Mouse (Mus musculus) layer of hippocampus, adult 8-10 months (tissue): Measurements from ENCODE around the gene Esyt1. TPM values are rescaled to one million over a fixed set of nuclear protein-coding genes. Genes with fewer than 3 reads are reported as not detected.
A peak's percentile ranks its signal among the peaks of the same experiment; 100 is the strongest.
"Not testable (repeated sequence)": the region's sequence is repeated elsewhere in the genome, so short reads cannot be mapped to it uniquely, and the experiment has no call there.

Source experiments
- DNase-seq, 2 experiments: peaks; one replicate each; pipeline ENCODE4 v3.0.0; 2022; ENCODE audit warnings: low spot score in 2 of 2
- total RNA-seq, 4 experiments: library from RNA; stranded (reverse); gene quantifications; 2 replicates each; pipeline ENCODE4 v1.2.4; 2022

The Esyt1 gene
- 10 to 100 TPM in 2 of 4 experiments, 1 to 10 TPM in 2; 7.0 to 11.5 (median 9.3) TPM for total RNA-seq

DNA sequence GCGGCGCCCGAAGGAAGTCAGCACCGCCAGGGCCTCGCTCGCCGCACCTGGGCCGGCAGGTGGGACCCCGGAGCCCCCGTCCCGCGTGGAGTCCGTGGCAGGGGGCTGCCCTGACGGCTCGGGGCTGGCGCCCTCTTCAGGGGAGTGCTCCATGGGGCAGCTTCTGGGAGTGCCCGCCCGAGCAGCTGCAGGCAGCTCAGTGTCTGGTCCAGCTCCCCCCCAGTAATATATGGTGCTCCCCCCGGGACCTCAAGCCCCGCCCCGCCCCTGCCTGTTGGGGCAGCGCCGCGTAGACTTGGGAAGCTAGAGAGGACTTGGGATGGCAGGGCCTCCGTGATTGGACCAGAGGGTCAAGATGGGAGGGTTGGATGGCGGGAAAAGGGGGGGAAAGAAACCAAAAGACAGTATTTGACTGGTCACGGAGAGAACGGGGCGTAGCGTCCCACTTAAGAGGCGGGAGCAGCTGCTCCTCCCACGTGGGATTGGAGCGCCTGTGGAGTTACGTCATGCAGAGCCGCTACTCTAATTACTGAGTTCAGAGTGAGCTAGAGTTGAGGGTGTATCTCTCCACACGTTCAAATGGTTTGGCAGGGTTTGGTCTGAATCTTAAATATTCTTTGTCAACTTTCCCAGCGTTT is at the start of gene Esyt1:
TSS of gene Esyt1 (minus strand) at position 201 of the 638 bp plus-strand sequence.
- peak; percentile 87 to 93 for DNase-seq

DNA sequence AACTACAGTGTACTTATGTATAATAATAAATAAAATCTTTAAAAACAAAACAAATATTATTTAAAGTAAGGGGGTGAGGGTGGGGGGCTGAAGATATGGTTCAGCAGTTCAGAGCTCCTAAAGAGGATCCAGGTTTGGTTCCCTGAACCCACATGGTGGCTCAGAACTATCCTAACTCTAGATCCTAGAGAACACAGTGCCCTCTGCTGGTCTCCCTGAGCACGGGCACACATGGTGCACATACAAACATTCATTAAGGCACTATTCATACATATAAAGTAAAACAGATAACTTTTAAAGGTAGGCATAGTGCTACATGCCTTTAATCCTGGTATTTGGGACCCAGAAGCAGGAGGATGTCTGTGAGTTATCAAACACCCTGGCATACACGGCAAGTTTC is 49.4 kb upstream of the Esyt1 start:
- DNase-seq: no peak

DNA sequence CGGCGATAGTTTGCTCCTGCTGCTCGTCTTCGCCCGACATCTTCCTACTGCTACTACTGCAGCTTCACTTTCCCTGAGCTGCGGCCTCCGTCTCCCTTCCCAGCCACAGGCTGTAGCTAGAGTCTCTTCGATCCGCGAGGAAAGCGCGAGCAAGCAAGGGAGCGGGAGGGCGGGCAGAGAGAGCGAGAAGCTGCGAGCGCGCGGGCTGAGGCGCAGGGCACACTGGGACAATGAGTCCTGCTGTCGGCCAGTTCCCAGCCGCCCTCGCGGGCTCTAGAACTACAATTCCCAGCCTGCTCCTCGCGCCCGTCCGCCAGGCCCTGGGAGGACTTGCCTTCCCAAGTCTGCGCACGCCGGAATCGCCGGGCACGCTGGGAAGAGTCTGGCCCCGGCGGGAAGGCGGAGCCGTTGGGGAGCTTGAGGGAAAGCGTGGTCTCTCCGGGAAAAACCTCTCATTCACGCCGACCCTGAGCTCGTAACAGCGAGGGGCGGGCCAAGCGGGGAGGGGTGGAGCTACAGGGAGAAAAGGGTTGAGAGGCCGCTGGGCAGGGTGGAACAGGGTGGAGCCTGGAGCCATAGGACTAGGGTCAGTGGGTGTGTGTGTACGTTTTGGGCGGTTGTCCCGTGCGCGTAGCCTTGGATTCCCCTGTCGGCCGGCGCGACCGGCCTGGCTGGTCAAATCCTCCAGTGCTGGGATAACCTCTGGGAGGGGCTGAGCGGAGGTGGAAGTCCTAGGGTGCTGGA is 40.3 kb upstream of the Esyt1 start, which contains the start of gene Pa2g4:
TSS of gene Pa2g4 (minus strand) at position 200 of the 744 bp plus-strand sequence.
- peak; percentile 98 for DNase-seq

DNA sequence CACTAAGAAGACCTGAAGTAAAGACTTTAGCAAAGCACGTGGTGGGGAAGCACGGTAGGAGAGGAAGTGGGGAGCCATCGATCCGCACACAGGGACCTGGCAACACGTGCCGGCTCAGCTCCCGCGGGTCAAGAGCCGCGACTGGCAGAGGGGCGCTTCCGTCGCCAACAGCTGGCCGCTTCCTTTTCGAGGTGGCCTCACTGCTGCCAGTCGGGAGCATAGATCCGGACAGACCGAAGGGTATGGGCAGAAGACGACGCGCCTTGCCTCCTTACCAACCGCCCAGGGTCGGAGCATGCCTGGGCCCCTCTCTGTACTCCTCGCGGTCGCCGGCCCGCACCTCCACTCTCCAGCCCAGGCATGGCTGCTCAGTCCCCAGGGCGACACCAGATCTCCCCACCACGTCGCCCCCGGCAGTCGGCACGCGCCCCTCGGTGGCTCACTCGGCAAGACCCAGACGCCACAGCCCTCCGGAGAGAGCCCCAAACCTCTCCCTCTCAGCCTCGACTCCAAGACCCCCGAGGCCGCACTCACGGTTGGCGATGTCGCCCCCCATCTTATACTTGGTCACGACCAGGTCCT is 39.6 kb upstream of the Esyt1 start:
- DNase-seq: no peak

DNA sequence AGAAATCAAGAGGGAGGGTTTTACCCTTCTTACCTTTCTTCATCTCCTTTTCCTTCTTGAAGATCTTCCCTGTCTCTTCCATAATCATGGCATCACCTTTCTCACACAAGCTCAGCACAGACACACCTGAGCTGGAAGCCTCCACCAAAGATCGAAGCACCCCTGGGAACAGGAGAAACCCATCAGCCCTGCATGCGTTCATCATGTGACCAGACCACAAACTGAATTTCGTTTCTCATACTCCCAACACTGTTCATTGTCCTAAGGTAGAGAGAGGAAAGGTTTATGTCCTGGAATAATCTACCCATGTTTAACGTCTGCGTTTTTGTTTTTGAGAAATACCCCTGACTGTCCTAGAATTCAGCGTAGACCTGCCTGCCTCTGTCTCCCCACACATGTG is 37.9 kb upstream of the Esyt1 start:
- DNase-seq: no peak

DNA sequence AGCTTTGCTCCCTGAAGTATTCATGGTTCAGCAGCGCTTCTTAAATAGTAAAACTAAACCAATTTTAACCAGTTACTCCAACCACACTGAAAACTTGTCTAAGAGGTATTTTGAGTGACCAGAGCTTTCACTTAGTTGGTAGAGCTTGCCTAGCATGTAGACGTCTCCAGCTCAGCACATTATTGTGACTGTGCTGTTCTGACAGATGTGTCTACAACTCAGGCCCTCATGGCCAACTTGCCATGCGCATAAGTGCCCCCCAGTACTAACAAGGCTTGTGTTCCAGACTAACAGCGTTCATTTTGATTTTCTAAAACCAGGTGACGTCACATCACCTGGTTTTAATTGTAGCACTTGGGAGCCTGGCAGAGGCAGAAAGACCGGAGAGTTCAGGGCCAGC is 31.3 kb upstream of the Esyt1 start:
- no peak for DNase-seq

DNA sequence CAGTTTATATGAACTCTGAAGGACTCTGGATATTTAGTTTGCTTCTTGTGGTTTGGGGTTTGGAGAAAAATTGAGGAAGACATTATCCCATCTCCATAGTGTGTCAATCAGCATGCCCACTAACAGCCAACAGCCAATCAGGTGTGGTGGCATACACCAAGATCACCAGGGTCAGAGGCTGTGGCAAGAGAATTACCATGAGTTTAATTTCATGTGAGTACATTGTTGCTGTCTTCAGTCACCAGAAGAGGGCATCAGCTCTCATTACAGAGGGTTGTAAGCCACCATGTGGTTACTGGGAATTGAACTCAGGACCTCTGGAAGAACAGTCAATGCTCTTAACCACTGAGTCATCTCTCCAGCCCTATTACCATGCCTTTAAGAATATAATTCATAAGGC is 30.6 kb upstream of the Esyt1 start:
- DNase-seq: no peak

DNA sequence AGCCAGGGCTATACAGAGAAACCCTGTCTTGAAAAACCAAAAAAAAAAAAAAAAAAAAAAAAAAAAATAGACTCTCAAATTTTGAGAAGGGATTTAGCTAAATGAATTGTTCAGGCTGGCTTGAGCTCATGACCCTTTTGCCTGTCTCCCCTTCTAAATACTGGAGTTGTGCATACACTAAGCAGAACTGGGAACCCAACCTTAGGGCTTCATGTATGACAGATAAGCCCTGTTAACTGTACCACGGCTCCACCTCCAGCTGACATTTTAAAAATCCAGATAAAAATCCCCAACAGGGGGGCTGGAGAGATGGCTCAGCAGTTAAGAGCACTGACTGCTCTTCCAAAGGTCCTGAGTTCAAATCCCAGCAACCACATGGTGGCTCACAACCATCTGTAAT is 29.9 kb upstream of the Esyt1 start:
- DNase-seq: not testable (repeated sequence)

DNA sequence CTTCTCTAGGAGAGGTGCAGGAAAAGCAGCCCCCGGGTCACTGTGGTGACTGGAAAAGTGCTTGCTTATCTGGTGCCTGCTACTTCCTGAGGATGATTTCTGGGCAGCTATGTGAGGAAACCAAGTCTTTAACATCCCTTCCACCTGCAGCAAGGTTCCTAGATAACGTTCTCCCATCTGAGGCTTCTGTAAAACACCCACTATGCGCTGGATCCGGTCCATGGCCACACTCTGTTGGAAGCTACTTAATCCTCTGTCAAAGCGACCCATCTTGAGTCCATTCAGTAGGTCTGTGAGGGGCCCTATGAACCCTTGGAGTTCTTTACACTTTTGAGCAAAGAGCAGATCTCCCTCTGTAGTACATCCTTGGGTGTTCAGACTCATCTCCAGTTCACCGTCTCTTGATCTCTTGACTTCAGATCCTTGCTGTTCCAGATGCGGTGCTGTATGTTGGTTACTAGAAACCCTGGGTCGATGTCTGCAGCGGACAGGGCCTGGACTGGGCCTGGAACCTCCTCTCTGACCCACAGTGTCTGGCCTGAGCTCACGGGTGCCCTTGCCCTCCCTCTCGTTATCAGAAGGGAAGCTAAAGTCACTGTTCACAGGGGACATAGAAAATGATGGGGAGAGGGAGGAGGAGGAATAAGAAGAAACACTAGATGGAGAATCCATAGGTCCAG is 24.6 kb upstream of the Esyt1 start:
- DNase-seq: not testable (repeated sequence)

DNA sequence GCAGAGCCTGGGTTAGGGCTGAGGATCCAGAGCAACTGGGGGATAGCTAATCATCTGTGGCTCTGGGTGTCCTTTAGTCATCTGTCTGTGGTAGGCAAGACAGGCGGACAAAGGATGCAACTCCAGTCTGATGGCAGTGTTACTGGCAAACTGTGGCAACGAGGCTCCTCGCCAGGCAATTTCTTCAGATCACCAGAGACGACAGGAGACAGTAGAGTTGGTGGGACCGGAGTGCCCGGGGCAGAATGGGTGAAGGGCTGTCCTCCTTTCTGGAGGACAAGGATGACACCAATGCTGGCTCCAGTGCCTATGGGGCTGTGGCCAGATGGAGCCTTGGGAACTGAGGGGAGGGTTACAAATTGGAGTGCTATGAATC is 24.0 kb upstream of the Esyt1 start:
- DNase-seq: peak; percentile 21 to 47

DNA sequence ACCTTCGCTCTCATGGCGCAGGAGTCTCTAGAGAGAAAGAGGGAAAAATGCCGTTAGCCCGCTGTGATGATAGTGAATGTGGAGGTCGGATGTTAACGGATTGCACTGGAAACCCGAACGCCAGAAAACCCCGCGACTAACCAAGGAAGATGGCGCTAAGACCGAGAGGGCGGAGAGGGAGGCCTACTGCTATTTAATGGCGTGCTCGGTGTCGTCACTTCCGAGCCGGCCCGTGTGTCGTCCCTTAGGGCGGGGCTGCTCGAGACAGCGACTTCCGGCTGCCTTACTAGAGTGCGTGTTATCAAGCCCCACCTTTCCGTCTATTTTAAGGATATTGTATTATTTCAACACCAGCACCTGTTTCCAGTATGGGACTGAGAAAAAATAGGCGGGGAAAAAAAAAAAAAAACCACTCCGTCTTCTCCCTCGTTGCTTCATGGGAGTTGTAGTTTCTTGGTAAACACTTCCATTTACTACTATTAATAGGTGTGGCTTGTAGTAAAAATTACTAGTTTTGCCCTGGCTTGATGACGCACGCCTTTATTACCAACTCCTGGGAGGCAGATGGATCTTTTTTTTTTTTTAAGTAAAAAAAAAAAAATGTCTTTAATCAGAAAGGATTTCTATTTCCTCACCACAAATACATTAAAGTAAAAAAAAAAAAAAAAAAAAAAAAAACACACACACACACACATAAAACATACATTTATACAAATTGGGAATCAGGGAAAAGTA is 23.4 kb upstream of the Esyt1 start, which contains the start of gene Rpl41:
TSS of gene Rpl41 (minus strand) at position 359 of the 735 bp plus-strand sequence.
- DNase-seq: peak; percentile 91 to 93

DNA sequence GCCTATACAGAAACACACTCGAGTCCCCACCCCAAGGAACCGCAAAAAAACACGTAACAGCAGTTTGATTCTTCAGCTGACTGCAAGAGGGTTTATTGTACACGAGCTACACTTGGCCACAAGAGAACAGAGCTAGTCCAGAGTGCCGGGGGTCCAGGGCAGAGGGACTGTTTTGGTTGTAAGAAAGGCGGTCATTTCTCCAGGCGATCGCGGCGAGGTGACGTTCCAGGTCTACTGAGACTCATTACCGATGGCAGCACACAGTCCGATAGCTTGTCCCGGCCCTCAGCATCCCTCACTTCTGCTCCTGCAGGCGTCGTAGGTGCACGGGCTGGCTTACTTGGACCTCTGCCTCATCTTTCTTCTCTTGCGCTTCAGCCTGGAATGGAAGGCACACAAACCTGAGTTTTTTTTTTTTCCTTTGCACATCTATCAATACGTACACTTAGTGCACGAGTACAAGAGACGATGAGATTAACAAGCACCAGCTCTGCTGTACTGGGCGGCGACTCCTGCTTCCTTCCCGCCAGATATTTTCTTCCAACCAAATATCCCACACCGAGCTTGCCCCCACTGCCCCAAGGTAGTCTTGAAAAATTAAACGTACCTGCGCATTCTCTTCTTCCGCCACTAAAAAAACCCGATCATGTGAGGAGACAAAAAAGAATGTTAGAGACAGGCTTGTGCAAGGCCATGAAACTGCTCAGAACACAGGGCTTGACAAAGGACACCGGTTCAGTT is 22.6 kb upstream of the Esyt1 start:
- DNase-seq: not testable (repeated sequence)

DNA sequence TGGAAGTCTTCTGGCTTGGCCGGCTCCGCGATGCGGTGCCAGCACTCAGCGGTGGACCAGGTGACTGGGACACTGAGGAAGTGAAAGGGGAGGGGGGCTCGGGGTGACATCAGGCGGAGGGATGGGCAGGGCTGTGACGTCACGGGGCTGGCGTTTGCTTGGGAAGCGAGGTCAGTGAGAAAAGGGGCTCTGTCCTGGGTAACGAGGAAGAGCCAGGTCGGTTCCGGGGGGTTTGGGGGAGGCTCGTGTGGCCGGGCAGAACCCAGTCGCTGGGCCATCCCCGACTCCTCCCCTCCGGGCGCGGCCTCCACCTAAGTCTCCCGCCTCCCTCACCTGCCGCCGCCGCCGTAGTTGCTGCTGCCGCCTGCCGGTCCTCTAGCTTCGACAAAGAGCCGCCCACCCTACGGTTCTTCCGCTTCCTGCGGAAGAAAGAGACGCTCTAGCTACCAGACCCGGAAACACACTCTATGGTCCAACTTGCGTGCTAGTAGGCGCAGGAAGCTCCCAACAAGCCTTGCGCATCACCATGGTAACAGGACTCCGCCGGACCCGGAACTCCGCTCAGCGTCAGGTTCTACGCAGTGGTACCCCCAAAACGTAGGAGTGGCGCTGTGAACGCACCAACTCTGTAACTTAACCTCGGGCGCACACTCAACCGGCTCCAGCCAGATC is 21.8 kb upstream of the Esyt1 start, which contains the start of gene Zc3h10:
TSS of gene Zc3h10 (minus strand) at position 414 of the 672 bp plus-strand sequence.
- peak; percentile 95 to 97 for DNase-seq

DNA sequence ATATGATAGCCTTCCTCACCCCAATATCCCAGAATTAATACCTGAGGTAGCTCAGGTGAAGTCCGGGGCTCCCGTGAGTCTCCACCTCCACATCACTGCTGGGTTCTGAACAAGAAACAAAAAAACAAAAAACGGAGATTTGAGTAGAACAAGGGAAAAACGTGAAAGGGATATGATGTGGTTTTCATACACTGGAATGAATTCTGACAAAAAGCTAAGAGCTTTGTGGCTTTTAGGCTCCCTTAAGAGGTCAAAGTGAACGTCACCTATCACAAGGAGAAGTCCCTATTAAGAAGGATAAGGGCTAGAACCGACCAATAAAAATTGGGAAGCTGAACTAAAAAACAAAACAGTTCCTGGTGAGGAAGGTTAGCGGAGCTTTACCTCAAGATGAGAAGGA is 21.1 kb upstream of the Esyt1 start:
- DNase-seq: no peak

DNA sequence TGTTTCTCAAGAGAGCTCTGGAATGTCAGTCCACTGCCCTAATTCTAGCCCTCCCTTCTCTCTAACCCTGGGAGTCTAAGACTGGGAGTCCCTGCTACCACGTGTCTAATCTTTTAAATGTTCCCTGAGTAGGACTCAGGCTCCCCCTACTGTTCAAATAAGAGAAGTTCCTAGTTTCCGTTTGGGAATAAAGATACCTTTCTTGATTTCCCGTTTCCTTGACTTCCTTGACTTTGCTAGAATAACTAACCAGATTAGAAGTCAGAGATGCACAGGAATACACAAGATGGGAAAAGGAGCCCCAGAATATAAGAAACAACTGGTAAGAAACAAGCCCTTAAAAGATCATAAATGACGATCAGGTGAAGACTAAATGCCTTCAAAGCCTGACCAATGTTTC is 20.7 kb upstream of the Esyt1 start:
- no peak for DNase-seq

DNA sequence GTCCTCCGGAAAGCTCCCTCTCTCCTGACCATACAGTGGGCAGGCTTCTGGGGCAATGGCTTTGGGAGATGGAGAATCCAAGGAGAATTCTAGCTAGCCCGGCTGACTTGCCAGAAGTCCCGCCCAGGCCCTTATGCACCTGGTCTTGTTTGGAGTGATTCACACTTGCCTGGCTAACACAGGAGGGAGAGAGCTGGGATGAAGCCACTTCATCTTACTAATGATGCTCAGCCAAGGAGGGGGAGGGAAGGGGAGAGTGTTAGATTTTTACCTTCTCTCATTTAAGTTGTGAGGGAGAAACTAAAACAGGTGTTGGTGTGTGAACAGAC is 19.9 kb upstream of the Esyt1 start:
- DNase-seq: no peak

DNA sequence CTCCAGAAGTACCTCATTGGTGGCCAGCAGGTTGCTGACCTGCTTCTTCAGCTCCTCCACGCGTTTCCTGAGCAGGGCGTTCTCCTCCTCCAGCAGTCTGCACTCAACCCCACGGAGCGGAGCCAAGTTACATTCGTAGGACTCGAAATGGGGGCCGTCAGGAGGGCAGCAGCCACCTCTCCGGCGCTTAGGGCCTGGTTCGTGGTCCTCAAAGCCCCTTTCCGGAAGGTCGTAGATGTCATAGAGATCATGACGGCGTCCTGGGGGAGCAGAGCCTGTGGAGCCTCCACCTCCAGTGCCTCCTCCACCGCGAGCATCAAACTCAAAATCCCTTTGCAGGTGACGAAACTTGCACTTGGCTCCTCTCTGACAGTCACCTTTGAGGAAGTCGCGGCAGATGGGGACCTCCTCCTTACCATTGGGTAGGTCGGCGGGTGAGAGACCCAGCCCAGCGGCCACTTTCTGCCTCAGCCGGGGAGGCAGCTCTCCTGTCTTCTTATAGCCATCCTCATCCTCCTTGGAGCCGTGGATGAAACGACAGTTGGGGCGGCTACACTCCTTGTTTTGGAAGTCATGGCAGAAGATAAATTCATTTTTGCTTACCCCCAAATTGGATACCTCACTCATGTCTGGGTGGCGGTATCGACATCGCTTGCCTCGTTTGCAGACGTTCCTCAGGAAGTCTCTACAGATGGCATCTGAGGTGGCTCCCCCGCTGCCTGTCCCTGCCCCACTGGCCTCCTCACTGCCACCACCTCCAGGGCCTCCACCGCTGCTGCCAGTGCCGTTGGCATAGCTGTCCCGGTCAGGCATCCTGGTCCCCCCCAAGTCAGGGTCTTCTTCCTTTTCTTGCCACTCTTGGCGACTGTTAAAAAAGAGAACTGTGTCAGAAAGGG is 19.3 kb upstream of the Esyt1 start:
- no peak for DNase-seq

DNA sequence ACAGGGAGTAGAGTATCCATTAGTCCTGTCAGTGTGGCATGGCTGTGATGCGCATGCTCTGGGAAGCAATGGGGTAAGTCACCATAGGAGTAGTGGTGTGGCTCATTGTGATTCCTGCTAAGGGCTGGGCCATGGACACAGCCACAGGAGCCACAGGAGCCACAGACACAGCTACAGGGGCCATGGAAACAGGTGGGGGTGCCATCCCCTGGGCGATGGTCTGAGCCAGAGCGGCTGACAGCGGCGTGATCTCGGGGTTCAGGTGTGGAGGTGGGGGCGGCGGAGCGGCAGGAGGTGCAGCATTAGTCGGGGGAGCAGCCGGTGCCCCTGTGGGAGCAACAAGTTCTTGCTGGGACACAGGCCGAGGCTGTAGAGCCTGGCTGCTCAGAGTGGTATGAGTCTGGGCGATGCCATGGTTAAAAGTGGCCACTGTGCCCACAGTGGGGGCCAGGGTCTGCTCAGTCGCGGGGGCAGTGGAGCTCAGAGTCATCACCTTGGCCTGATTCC is 18.5 kb upstream of the Esyt1 start:
- DNase-seq: no peak

DNA sequence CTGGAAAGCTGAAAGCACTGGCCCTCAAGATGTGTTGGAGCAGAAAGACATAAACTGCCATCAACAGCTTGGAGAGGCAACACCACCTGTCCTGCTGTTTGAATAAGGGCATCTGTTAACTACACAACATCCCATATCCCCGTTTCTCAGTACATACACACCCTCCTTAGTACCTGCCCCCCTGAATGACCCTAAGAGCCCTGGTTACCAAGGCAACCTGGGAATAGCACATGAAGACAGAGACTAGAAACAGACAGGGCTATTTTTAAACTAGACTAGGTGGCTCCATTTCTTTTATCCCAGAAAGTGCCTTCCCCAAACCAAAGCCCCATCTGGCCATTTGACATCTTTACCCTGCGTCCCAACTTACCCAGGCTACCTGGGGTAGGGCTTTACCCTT is 17.4 kb upstream of the Esyt1 start:
- DNase-seq: no peak
